Mouse (Mus musculus) A20 (cell line): ENCODE measurements around the gene Kcnip1.

Experiments used
- DNase-seq: peaks from one replicate; pipeline ENCODE4 v3.0.0-alpha.2; 2011; ENCODE audit warnings: low read depth, low spot score

The Kcnip1 gene

GRCm38 (mm10) chr11:33843294-33843864, 149.6 kb downstream of the Kcnip1 start:
- DNase-seq: no peak

GRCm38 (mm10) chr11:33839049-33839448, 153.9 kb downstream of the Kcnip1 start:
- DNase-seq: no peak

- peak; percentile 13 for DNase-seq
These were observed 163.2 kb downstream of the Kcnip1 start for GRCm38 (mm10) chr11:33829774-33830173.

DNA sequence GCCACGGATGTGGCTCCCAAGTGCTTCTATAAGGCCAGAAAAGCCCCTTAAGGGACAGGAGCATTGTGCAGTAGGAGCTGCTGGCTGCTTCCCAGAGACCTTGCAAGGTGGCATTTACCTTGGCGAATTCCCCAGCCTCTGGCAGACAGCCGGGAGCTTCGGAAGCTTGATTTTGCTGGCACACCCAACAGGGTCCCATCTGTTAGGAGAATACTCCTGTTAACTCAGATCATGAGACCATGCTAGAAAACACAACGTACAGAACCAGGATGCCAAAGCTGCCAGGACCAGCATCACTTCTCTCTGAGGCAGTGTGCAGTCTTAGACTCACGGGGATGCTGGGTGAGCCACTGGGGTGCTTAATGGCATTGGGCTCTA, 165.1 kb downstream of the Kcnip1 start:
- no peak for DNase-seq

GRCm38 (mm10) chr11:33827085-33827828, 165.7 kb downstream of the Kcnip1 start:
- no peak for DNase-seq

GRCm38 (mm10) chr11:33824739-33825138, 168.2 kb downstream of the Kcnip1 start:
- no peak for DNase-seq

GRCm38 (mm10) chr11:33821331-33821730, 171.6 kb downstream of the Kcnip1 start:
- no peak for DNase-seq

- DNase-seq: no peak
These were observed 172.1 kb downstream of the Kcnip1 start for GRCm38 (mm10) chr11:33820876-33821275.

- DNase-seq: no peak
These were observed 174.0 kb downstream of the Kcnip1 start for GRCm38 (mm10) chr11:33818861-33819503.

DNA sequence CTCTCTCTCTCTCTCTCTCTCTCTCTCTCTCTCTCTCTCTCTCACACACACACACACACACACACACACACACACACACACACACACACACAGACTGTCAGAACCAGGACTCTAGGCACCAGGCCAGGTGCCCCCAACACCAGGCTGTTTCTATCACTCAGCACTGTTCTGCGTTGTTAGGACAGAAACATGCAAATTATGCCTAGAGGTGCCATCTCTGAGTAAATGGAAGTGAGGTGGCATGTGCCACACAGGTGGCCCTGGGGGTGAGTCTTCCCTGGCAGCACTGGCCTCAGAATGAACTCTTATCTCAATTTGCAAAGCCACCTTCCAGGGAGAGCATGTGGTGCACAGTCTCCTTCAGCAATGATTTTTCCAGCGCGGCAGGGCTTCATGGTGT, 176.9 kb downstream of the Kcnip1 start:
- DNase-seq: no peak

- no peak for DNase-seq
These were observed 182.8 kb downstream of the Kcnip1 start for GRCm38 (mm10) chr11:33810105-33810504.

GRCm38 (mm10) chr11:33803093-33803492, 189.9 kb downstream of the Kcnip1 start:
- no peak for DNase-seq

- no peak for DNase-seq
These were observed 192.4 kb downstream of the Kcnip1 start for GRCm38 (mm10) chr11:33800436-33801088.

GRCm38 (mm10) chr11:33799933-33800332, 193.0 kb downstream of the Kcnip1 start:
- no peak for DNase-seq

- no peak for DNase-seq
These were observed 194.8 kb downstream of the Kcnip1 start for GRCm38 (mm10) chr11:33798094-33798648.

- DNase-seq: peak; percentile 28
These were observed 205.6 kb downstream of the Kcnip1 start for GRCm38 (mm10) chr11:33787362-33787761.

- no peak for DNase-seq
These were observed 206.4 kb downstream of the Kcnip1 start for GRCm38 (mm10) chr11:33786572-33786971.

DNA sequence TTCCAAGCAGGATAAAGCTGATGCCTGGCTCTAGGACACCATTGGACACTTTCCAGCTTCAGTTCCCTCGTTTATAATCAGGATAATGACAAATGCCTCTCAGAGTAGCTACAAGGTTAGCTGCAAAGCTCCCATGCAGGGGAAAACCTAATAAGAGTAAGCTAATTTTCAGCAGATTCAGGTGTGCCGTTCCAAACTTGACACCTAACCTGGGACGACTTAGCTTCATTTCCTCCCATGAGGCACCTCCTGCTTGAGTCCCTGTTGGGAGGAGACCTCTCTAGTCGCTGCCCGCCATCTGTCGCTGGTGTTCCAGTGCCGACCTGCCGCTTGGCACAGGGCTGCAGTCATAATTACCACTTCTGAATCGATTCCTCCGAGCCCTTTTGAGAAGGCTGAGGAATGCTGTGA, 211.4 kb downstream of the Kcnip1 start:
- DNase-seq: no peak

DNA sequence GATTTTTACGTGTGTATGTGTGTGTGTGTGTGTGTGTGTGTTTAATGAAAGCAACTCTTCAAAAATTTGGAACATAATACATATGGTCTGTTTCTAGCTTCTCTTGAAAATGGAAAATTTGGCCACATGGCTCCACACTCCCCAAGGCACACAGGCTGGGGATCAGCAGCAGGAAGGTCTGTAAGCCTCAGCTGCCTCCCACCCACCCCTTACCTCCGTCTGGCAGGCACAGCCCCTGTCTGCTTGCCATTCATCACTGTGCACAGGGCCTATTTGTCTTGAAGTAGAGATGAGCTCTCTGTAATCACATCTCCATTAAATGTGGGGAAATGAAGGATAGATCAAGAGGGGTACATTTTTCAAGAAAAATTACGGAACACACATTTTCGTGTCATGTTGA, 212.7 kb downstream of the Kcnip1 start:
- DNase-seq: no peak

DNA sequence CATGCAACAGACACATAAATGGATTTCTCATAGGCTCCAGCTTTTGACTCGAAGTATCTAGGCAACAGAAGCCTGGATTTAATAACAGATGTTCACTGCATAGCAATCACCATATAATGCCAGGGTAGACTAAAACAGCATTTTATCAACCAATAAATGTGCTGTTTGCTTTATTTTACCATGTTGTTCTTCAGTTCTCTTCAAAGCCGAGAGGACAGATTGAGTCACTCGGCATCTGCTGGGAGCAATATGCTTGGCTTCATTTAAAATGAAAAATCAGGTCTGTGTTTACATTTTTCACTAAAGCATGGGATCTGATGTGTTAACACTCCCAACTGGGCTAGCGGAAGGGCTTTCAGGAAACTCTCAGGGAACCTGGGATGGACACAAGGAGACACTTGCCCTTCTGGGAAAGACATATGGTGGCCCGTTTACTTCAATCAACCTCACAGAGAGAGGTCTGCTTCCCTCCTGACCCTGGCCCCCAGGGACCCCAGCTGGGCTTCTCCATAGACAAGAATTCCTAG, 220.3 kb downstream of the Kcnip1 start:
- no peak for DNase-seq

GRCm38 (mm10) chr11:33772043-33772442, 220.9 kb downstream of the Kcnip1 start:
- DNase-seq: no peak
